Mouse (Mus musculus) adrenal gland, postnatal 4 days (tissue): ENCODE results near the gene Pde3a. TPM values are rescaled to one million over a fixed set of nuclear protein-coding genes. Genes with fewer than 3 reads are reported as not detected.
"Not testable (repeated sequence)": the region's sequence is repeated elsewhere in the genome, so short reads cannot be mapped to it uniquely, and the experiment has no call there.

Experiments used
- DNase-seq, 2 experiments: peaks; one replicate each; pipeline ENCODE4 v3.0.0; 2021 to 2022; ENCODE audit warnings: low spot score in 2 of 2, mixed read lengths in 2 of 2
- total RNA-seq, 2 experiments: library from RNA; stranded (reverse); gene quantifications; 2 replicates each; pipeline ENCODE4 v1.2.3; 2021

Pde3a gene
- total RNA-seq, 2 experiments from 2014 or later, result 23.3 to 31.2 TPM

GRCm38 (mm10) chr6:141318440-141318839, 69.4 kb downstream of the Pde3a start:
- DNase-seq, result no peak

GRCm38 (mm10) chr6:141321253-141321652, 72.2 kb downstream of the Pde3a start:
- DNase-seq, result no peak

- no peak for DNase-seq
Observed at GRCm38 (mm10) chr6:141322961-141323360, 73.9 kb downstream of the Pde3a start.

GRCm38 (mm10) chr6:141327134-141327533, 78.1 kb downstream of the Pde3a start:
- not testable (repeated sequence) for DNase-seq

DNA sequence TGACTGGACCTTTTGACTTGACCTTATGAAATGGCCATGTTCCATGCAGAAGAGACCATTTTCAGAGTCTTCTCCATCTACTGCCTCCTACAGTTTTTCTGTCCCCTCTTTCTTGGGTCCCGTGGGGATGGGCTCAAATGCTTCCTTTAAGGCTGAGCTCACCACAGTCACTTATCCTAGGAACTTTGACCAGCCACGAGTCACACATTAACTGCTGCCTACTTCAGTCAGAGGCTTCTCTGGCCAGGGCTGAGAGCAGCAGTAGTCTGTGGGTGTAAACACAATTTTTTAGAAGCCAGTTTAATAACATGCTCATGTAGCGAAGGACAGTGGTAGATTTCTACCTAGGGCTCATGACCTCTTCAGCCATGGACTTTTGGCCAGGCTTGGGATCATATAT, 79.0 kb downstream of the Pde3a start:
- no peak for DNase-seq

DNA sequence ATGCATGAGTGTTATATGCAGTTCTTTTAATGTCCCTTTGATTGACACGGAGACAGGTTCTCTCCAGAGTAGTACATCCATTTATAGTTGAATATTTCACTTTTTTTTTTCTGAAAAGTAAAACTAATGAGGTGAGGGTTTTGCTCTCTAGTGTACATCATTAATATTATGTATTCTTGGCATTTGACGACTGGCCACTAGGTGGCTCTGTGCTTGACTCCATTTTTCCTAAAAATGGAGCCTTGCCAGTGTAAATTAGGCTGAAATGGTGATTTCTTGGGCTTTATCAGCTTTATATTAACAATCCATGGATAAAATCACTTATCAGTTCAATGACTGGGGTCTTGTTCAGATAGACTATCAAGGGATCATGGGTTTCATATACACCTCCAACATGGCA, 82.4 kb downstream of the Pde3a start:
- no peak for DNase-seq

DNA sequence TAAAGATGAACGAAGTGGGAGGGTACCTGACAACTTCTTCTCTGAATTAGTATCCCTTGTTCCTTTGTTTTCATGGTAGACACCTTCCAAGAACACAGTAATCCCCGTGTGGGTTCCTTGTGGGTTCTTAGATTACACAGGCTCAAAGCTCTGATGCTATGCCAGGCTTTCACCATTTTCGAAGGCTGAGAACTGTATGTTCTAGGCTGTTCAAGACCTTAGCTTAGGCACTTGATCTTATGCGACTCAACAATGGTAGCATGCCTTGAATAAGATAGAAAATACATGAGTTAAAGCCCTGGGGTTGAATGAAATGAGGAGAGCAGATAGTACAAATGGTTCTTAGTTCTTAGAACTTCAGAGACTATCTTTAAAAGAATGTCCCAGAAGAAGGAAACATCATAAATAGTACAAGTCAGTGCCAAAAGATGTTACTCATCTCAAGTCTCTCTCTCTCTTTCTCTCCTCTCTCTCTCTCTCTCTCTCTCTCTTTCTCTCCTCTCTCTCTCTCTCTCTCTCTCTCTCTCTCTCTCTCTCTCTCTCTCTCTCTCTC, 83.6 kb downstream of the Pde3a start:
- DNase-seq, result no peak

GRCm38 (mm10) chr6:141333245-141333644, 84.2 kb downstream of the Pde3a start:
- DNase-seq, result peak in 1 of 2 experiments; percentile 25

GRCm38 (mm10) chr6:141335878-141336277, 86.8 kb downstream of the Pde3a start:
- no peak for DNase-seq

DNA sequence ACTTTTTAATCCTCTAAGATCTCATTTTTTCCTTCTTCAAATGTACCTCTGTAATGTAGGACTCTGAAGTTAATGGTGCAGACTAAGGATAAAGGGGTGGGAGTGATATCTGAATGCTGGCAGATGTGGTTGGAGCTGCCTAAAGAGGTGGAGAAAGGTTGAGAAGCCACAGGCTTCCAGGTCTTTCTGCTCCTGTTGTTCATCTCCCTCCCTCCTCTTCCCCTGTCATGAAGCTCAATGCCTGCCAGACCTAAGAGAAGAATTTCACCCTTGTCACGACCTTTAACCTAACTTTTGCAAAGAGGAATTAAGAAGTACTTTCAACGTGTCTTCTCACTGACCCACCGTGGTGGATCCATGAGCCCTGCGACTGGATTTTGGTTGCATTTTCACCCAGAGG, 87.4 kb downstream of the Pde3a start:
- no peak for DNase-seq

- peak in 1 of 2 experiments; percentile 4 for DNase-seq
Observed at GRCm38 (mm10) chr6:141337673-141338072, 88.6 kb downstream of the Pde3a start.

- no peak for DNase-seq
Observed at GRCm38 (mm10) chr6:141341385-141341784, 92.3 kb downstream of the Pde3a start.

GRCm38 (mm10) chr6:141347870-141348269, 98.8 kb downstream of the Pde3a start:
- no peak for DNase-seq

- DNase-seq, result no peak
Observed at GRCm38 (mm10) chr6:141348542-141348941, 99.5 kb downstream of the Pde3a start.

GRCm38 (mm10) chr6:141350261-141350660, 101.2 kb downstream of the Pde3a start:
- DNase-seq, result no peak

- DNase-seq, result no peak
Observed at GRCm38 (mm10) chr6:141352277-141352676, 103.2 kb downstream of the Pde3a start.

- DNase-seq, result no peak
Observed at GRCm38 (mm10) chr6:141363664-141364063, 114.6 kb downstream of the Pde3a start.

GRCm38 (mm10) chr6:141367037-141367436, 118.0 kb downstream of the Pde3a start:
- no peak for DNase-seq

DNA sequence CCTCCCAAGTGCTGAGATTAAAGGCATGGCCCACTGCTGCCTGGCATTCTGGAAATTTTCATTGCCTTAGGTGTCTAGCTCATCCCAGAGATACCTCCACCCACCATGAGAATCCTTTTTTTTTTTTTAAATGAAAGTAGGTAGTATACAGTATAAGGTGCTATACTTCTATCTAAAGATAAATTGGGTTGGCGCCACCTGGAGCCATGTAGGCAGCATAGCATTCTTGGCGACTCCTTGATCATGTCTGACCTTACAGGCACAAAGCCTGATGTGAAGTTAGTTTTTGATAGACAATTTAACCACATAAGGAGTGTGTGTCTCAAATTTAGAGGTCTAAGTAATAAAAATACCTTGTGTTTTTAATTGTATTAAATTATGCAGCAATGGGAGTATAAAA, 123.6 kb downstream of the Pde3a start:
- DNase-seq, result no peak

DNA sequence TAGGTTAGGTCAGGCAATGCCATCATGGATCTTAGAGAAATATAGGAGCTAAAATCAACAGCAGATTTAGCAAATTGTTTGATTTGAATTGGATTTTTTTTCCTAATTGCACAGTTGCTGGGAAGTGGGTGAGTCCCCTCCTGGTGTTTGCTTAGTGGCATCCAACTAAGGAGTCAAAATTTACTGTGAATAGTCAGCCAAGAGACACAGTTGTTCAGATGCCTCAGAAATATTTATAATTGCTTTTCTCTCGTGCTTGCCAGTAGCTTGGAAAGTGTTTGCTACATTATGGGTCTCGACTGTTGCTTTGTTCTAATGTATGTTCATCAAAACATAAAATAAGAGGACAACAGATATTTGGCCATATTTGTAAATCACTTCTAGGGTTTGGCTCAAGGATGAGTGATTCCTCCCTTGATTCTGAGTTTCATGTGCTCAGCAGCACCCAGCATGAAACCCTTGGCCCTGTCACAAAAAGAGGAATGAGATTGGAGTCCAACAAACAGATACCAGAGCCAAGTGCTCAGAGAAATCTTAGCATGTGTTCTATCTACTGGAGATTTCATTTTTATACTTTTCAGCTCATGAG, 125.5 kb downstream of the Pde3a start:
- DNase-seq, result no peak

DNA sequence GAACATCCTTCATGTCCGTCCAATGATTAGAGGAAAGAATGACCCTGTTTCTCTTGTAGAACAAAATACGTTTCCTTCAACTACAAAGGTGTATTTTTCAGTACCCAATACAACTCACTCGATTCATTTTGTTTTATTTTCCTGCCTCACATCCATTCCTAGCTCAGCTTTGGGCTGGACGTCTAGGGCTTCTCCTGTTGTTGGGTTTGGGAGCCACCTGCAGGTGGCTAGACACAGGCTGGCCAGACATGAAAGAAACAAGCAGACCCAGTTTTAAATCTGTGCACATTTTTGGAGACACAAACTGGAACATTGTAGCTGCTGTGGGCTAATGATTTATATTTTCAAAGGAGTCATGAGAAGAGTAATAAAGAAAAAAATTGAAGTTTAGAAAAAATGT, 126.1 kb downstream of the Pde3a start:
- DNase-seq, result no peak

GRCm38 (mm10) chr6:141380927-141381326, 131.9 kb downstream of the Pde3a start:
- no peak for DNase-seq

- DNase-seq, result no peak
Observed at GRCm38 (mm10) chr6:141381473-141381872, 132.4 kb downstream of the Pde3a start.
